Mouse (Mus musculus) midbrain, embryonic 12.5 days (tissue): ENCODE measurements around the gene Map3k9. TPM values are rescaled to one million over a fixed set of nuclear protein-coding genes. Genes with fewer than 3 reads are reported as not detected.

Experiments used
- polyA plus RNA-seq: library from polyadenylated mRNA; unstranded; fragments of >200 nt; fragmentation: Nextera tagmentation; extraction: Ambion mirVana; gene quantifications from 2 replicates; pipeline ENCODE4 v1.2.1, GENCODE M21; 2016

Map3k9 gene
- polyA plus RNA-seq, 1 experiment from 2014 or later: 5.6 TPM

Other genes with a start within 250 kb of the Map3k9 start
- gene Gm20498, start 248.3 kb downstream of the Map3k9 start, polyA plus RNA-seq: 26.2 and 34.3 TPM in 2 replicates
- 35.1 and 36.1 TPM in 2 replicates for gene Synj2bp, start 248.3 kb downstream of the Map3k9 start, polyA plus RNA-seq
- 0.52 and 0.56 TPM in 2 replicates for gene Adam21, start 212.7 kb downstream of the Map3k9 start, polyA plus RNA-seq
- 65.2 and 67.0 TPM in 2 replicates for gene Med6, start 186.2 kb downstream of the Map3k9 start, polyA plus RNA-seq
- gene Ttc9, start 149.9 kb downstream of the Map3k9 start, polyA plus RNA-seq: 3.5 and 5.2 TPM in 2 replicates
- gene Pcnx, start 78.8 kb upstream of the Map3k9 start, polyA plus RNA-seq: 12.1 and 13.8 TPM in 2 replicates